ENCODE assay signal across 8 mouse cellular contexts in the genomic region with DNA sequence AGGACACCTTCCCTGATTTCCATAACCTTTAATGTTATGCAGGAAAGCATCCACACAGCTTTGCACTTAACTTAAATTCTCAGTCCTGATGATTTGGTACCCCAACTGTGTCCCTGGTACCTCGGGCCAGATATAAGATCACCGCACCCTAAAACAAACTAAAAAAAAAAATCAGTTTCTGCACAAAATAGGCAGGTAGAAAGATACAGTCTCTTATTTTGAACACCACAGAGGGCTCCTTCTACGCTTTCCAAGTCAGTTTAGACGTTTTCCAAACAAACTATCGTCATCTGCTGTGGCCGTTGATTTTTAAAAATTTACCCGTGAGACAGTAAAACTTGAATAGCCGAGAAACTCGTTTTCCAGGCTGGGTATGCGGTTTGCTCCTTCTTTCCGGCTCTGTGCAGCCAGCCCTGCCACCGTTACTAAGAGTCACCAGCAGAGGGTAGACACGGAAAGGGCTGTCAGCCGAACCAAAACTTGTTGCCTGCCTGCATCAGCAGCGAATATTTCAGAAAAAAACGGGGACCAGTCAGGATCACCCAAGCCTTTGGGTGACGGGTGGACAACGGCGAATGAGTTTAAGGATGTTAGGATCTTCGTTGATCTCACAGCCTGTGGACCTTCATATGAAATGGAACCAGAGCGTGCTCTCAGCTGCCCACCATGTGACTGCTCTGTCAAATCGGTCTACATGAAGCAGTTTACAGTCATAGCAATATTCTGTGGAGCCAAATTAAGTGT.
DNase-seq lines count a peak whose midpoint lies in the region; ATAC-seq and TF ChIP-seq lines count a peak whose summit lies in the region.

No protein-coding gene starts in this region.

- DNase-seq in liver, adult 2 months (ENCODE audit: extremely low read depth, low read depth, low spot score) = peak; percentile 42
- peak; percentile 73 for DNase-seq in midbrain, postnatal 0 days (ENCODE audit: low spot score)
- peak in 1 of 2 experiments; percentile 42 for DNase-seq in spleen, adult 2 months (ENCODE audit: low read depth in 1 of 2, low spot score in 2 of 2)

- no peaks in the 10 kb centered on the region for H3K79me2 ChIP-seq in liver, adult 2 months (ENCODE audit: control insufficient read depth, insufficient read depth, low read length)

- 16% methylated on average over 22 of the region's 22 CpGs for WGBS in embryonic facial prominence, embryonic 15.5 days
- WGBS in heart, embryonic 12.5 days = 22% methylated on average over 22 of the region's 22 CpGs
- WGBS in kidney, embryonic 15.5 days = 18% methylated on average over 22 of the region's 22 CpGs
- WGBS in liver, adult 2 months = 9% methylated on average over 22 of the region's 22 CpGs
- 16% methylated on average over 22 of the region's 22 CpGs for WGBS in midbrain, postnatal 0 days
- WGBS in spleen, adult 2 months = 5% methylated on average over 22 of the region's 22 CpGs

- no peak overlapping the region for H3K9ac ChIP-seq in embryonic facial prominence, embryonic 15.5 days
- H3K9ac ChIP-seq in heart, embryonic 12.5 days = peak overlapping the region; percentile 12; the same call in 1 of the 2 replicates
- H3K9ac ChIP-seq in kidney, embryonic 15.5 days = no peak overlapping the region
- no peak overlapping the region for H3K9ac ChIP-seq in liver, adult 2 months (ENCODE audit: low read depth, low read length)
- no peak overlapping the region for H3K9ac ChIP-seq in midbrain, postnatal 0 days (replicated peaks; ENCODE audit: low read length, poor library complexity, severe bottlenecking)

- no peak for TF ChIP-seq POLR2A in liver, adult 2 months (IDR thresholded peaks at IDR 0.05; ENCODE audit: extremely low read depth, insufficient read depth, low read length)
- TF ChIP-seq POLR2A in spleen, adult 2 months (IDR thresholded peaks at IDR 0.05; ENCODE audit: low read depth, low read length) = no peak

- TF ChIP-seq CTCF in liver, adult 2 months (IDR thresholded peaks at IDR 0.05; ENCODE audit: low read depth, low read length) = peak; percentile 85
- TF ChIP-seq CTCF in midbrain, postnatal 0 days (IDR thresholded peaks at IDR 0.05) = peak; percentile 87
- peak; percentile 57; the same call in 1 of the 2 replicates for TF ChIP-seq CTCF in spleen, adult 2 months (IDR thresholded peaks at IDR 0.05; ENCODE audit: extremely low read depth, insufficient read depth, insufficient read length, insufficient replicate concordance)

- peak overlapping the region; percentile 26 for H3K4me3 ChIP-seq in erythroblast, embryonic 14.5 days (replicated peaks)
- peak overlapping the region; percentile 40 for H3K4me3 ChIP-seq in embryonic facial prominence, embryonic 15.5 days (replicated peaks)
- H3K4me3 ChIP-seq in heart, embryonic 12.5 days = peak overlapping the region; percentile 37
- H3K4me3 ChIP-seq in kidney, embryonic 15.5 days (replicated peaks) = peak overlapping the region; percentile 37
- H3K4me3 ChIP-seq in liver, adult 2 months (ENCODE audit: insufficient read depth, low read depth, low read length) = no peak overlapping the region
- peak overlapping the region; percentile 36 for H3K4me3 ChIP-seq in midbrain, postnatal 0 days (ENCODE audit: low read depth, low read length)
- H3K4me3 ChIP-seq in spleen, adult 2 months (ENCODE audit: extremely low read depth, insufficient read depth, insufficient read length) = peak overlapping the region; percentile 28; the same call in 1 of the 2 replicates

- no peak for ATAC-seq in erythroblast, adult 5-6 weeks (replicated peaks; ENCODE audit: low FRiP score, poor library complexity, severe bottlenecking)
- ATAC-seq in embryonic facial prominence, embryonic 15.5 days (ENCODE audit: insufficient number of reproducible peaks, low FRiP score, low TSS enrichment, low read depth) = no peak
- ATAC-seq in heart, embryonic 12.5 days (ENCODE audit: insufficient number of reproducible peaks, low FRiP score) = peak; percentile 69; the same call in 1 of the 2 replicates
- ATAC-seq in kidney, embryonic 15.5 days (replicated peaks; ENCODE audit: low FRiP score) = peak; percentile 92
- ATAC-seq in midbrain, postnatal 0 days (ENCODE audit: low FRiP score) = peak; percentile 89

- H3K9me3 ChIP-seq in erythroblast, embryonic 14.5 days (ENCODE audit: control insufficient read depth, low read length) = no peaks in the 10 kb centered on the region
- H3K9me3 ChIP-seq in embryonic facial prominence, embryonic 15.5 days (replicated peaks) = no peaks in the 10 kb centered on the region
- no peaks in the 10 kb centered on the region for H3K9me3 ChIP-seq in heart, embryonic 12.5 days (replicated peaks)
- H3K9me3 ChIP-seq in kidney, embryonic 15.5 days (replicated peaks) = no peaks in the 10 kb centered on the region
- no peaks in the 10 kb centered on the region for H3K9me3 ChIP-seq in midbrain, postnatal 0 days (ENCODE audit: low read length)

- no peaks in the 10 kb centered on the region for H3K27me3 ChIP-seq in erythroblast, embryonic 14.5 days (ENCODE audit: control insufficient read depth)
- no peaks in the 10 kb centered on the region for H3K27me3 ChIP-seq in embryonic facial prominence, embryonic 15.5 days
- H3K27me3 ChIP-seq in heart, embryonic 12.5 days (replicated peaks) = no peaks in the 10 kb centered on the region
- H3K27me3 ChIP-seq in kidney, embryonic 15.5 days = no peaks in the 10 kb centered on the region
- H3K27me3 ChIP-seq in liver, adult 2 months (ENCODE audit: control insufficient read depth, insufficient read depth, low read length) = no peaks in the 10 kb centered on the region; the same call in 1 of the 2 replicates
- H3K27me3 ChIP-seq in midbrain, postnatal 0 days (ENCODE audit: insufficient read depth, low read length) = no peaks in the 10 kb centered on the region
- no peaks in the 10 kb centered on the region for H3K27me3 ChIP-seq in spleen, adult 2 months (ENCODE audit: control insufficient read depth, insufficient read depth, low read length)

- H3K36me3 ChIP-seq in erythroblast, embryonic 14.5 days (ENCODE audit: control insufficient read depth) = no peaks in the 10 kb centered on the region
- H3K36me3 ChIP-seq in embryonic facial prominence, embryonic 15.5 days = no peaks in the 10 kb centered on the region
- no peaks in the 10 kb centered on the region for H3K36me3 ChIP-seq in heart, embryonic 12.5 days
- H3K36me3 ChIP-seq in kidney, embryonic 15.5 days = no peaks in the 10 kb centered on the region
- no peaks in the 10 kb centered on the region for H3K36me3 ChIP-seq in liver, adult 2 months (ENCODE audit: control insufficient read depth, insufficient read depth, low read length)
- no peaks in the 10 kb centered on the region for H3K36me3 ChIP-seq in midbrain, postnatal 0 days (ENCODE audit: insufficient read depth, low read length)
- no peaks in the 10 kb centered on the region for H3K36me3 ChIP-seq in spleen, adult 2 months (ENCODE audit: control insufficient read depth, insufficient read depth, low read length)

- peak overlapping the region; percentile 51 for H3K4me2 ChIP-seq in embryonic facial prominence, embryonic 15.5 days (replicated peaks)
- peak overlapping the region; percentile 61 for H3K4me2 ChIP-seq in heart, embryonic 12.5 days
- peak overlapping the region; percentile 57 for H3K4me2 ChIP-seq in kidney, embryonic 15.5 days
- H3K4me2 ChIP-seq in midbrain, postnatal 0 days (ENCODE audit: low read depth, low read length, poor library complexity, severe bottlenecking) = peak overlapping the region; percentile 50

- H3K4me1 ChIP-seq in erythroblast, embryonic 14.5 days (ENCODE audit: control insufficient read depth) = no peaks in the 10 kb centered on the region
- H3K4me1 ChIP-seq in embryonic facial prominence, embryonic 15.5 days = no peaks in the 10 kb centered on the region
- no peaks in the 10 kb centered on the region for H3K4me1 ChIP-seq in heart, embryonic 12.5 days (replicated peaks)
- H3K4me1 ChIP-seq in kidney, embryonic 15.5 days = no peaks in the 10 kb centered on the region
- H3K4me1 ChIP-seq in liver, adult 2 months (ENCODE audit: control insufficient read depth, insufficient read depth, low read length) = no peaks in the 10 kb centered on the region
- no peaks in the 10 kb centered on the region for H3K4me1 ChIP-seq in midbrain, postnatal 0 days (ENCODE audit: insufficient read depth, low read length)
- no peaks in the 10 kb centered on the region for H3K4me1 ChIP-seq in spleen, adult 2 months (ENCODE audit: control insufficient read depth, insufficient read depth, insufficient read length)

- H3K27ac ChIP-seq in embryonic facial prominence, embryonic 15.5 days (replicated peaks) = no peak overlapping the region
- H3K27ac ChIP-seq in heart, embryonic 12.5 days (ENCODE audit: poor library complexity, severe bottlenecking) = no peak overlapping the region
- no peak overlapping the region for H3K27ac ChIP-seq in kidney, embryonic 15.5 days
- no peak overlapping the region for H3K27ac ChIP-seq in liver, adult 2 months (replicated peaks; ENCODE audit: insufficient read depth, low read depth, low read length)
- H3K27ac ChIP-seq in midbrain, postnatal 0 days (ENCODE audit: low read depth, low read length) = no peak overlapping the region
- no peak overlapping the region for H3K27ac ChIP-seq in spleen, adult 2 months (ENCODE audit: insufficient read depth, low read length)

Comparison
In these comparisons a context has a peak if more than half of its experiments do, and no peak if none do; other contexts are left out.
1. ATAC-seq: peak in heart, embryonic 12.5 days (single experiment), kidney, embryonic 15.5 days (single experiment) and midbrain, postnatal 0 days (single experiment); none in erythroblast, adult 5-6 weeks (single experiment) and embryonic facial prominence, embryonic 15.5 days (single experiment).
2. Peak in every context shown above with its lines, with median percentiles within 50 percentile points of each other: H3K4me2 ChIP-seq and CTCF ChIP-seq.